Mouse (Mus musculus) liver, embryonic 14.5 days (tissue): ENCODE measurements at regions not wholly inside any gene's neighbourhood (a gene's known extent, or its start where the extent isn't known, plus 50 kb on each side); places are given as distances from the start of the nearest gene placed in this dataset.
A peak's percentile ranks its signal among the peaks of the same experiment; 100 is the strongest.

Source experiments
- ATAC-seq: fragments of 200-750 bp; cut with Nextera tagmentation; 2 replicates; pipeline ENCODE4 v1.8.0; 2017; ENCODE audit warnings: moderate number of reproducible peaks, mild to moderate bottlenecking, moderate library complexity; ENCODE audit not compliant: insufficient read depth
- DNase-seq, 3 experiments: peaks; one replicate each; pipeline ENCODE4 v3.0.0-alpha.2; 2012 to 2013; ENCODE audit warnings: low read depth in 3 of 3, low spot score in 3 of 3
- H3K27ac ChIP-seq: fragments of 300-500 bp; sonication (generic); 2 replicates; pipeline ENCODE4 v1.5.1; 2014; ENCODE audit warnings: moderate library complexity, mild to moderate bottlenecking, control low read depth, inconsistent platforms
- H3K27me3 ChIP-seq: fragments of 300-500 bp; sonication (generic); 2 replicates; pipeline ENCODE4 v1.6.1; 2014; ENCODE audit warnings: mild to moderate bottlenecking, low read length, moderate library complexity; ENCODE audit not compliant: control insufficient read depth, insufficient read depth
- H3K36me3 ChIP-seq: fragments of 300-500 bp; sonication (generic); replicated peaks from 2 replicates; pipeline ENCODE4 v1.6.1; 2014; ENCODE audit warnings: low read depth; ENCODE audit not compliant: control insufficient read depth, insufficient read depth
- H3K4me1 ChIP-seq, 2 experiments: fragments of 200-500 bp in 1 of 2; fragments of 300-500 bp in 1 of 2; sonication (generic) in 1 of 2; replicated peaks; 2 replicates each; pipeline ENCODE4 v1.6.1; 2012 to 2014; ENCODE audit warnings: antibody characterized with exemption in 1 of 2, inconsistent platforms in 1 of 2, low read length in 1 of 2; ENCODE audit not compliant: control insufficient read depth in 2 of 2, insufficient read depth in 2 of 2
- H3K4me2 ChIP-seq: fragments of 300-500 bp; sonication (generic); 2 replicates; pipeline ENCODE4 v1.6.1; 2014; ENCODE audit warnings: low read depth, mild to moderate bottlenecking, control low read depth, moderate library complexity
- H3K4me3 ChIP-seq, 2 experiments: fragments of 200-500 bp in 1 of 2; fragments of 300-500 bp in 1 of 2; sonication (generic) in 1 of 2; 2 replicates each; pipeline ENCODE4 v1.5.1; 2012 to 2014; ENCODE audit warnings: low read depth in 2 of 2, low read length in 2 of 2, mild to moderate bottlenecking in 2 of 2, control low read depth in 1 of 2, inconsistent platforms in 1 of 2, moderate library complexity in 1 of 2; ENCODE audit not compliant: insufficient read depth in 1 of 2
- H3K9ac ChIP-seq: fragments of 300-500 bp; sonication (generic); replicated peaks from 2 replicates; pipeline ENCODE4 v1.6.1; 2014; ENCODE audit warnings: mild to moderate bottlenecking, control low read depth, moderate library complexity
- H3K9me3 ChIP-seq: fragments of 300-500 bp; sonication (generic); 2 replicates; pipeline ENCODE4 v1.6.1; 2016; ENCODE audit warnings: low read length, mixed read lengths; ENCODE audit not compliant: control insufficient read depth
- CTCF ChIP-seq: IDR thresholded peaks from 2 replicates; pipeline ENCODE4 v1.5.1; 2016; ENCODE audit warnings: antibody characterized with exemption, low read depth, control low read depth
- EP300 ChIP-seq: IDR thresholded peaks from 2 replicates; pipeline ENCODE4 v1.6.1; 2016; ENCODE audit warnings: antibody characterized with exemption, low read depth
- WGBS: fragments of 180-500 bp; shearing (Covaris S2); extraction: QIAGEN DNeasy Blood & Tissue Kit; methylation state at CpG from one replicate; pipeline ENCODE4 v1.1.7; 2014; ENCODE audit not compliant: insufficient replicate concordance; 5-methylcytosine and 5-hydroxymethylcytosine counted together

GRCm38 (mm10) chr16:76442635-76443034 lies 69.0 kb upstream of the Nrip1 start:
- H3K27ac ChIP-seq: no peak overlapping the region
- H3K36me3 ChIP-seq: no peaks in the 10 kb centered on the region
- no peaks in the 10 kb centered on the region for H3K9me3 ChIP-seq
- no peaks in the 10 kb centered on the region for H3K27me3 ChIP-seq
- TF ChIP-seq CTCF: no peak
- TF ChIP-seq EP300: no peak
- no peak for ATAC-seq
- DNase-seq: no peak
- H3K4me3 ChIP-seq: no peak overlapping the region
- H3K4me1 ChIP-seq: peaks cover 8 to 12% of the 10 kb centered on the region in 2 experiments; a peak in 3 of 4 replicates
- 37% methylated on average over 2 of the region's 2 CpGs for WGBS
- H3K4me2 ChIP-seq: no peak overlapping the region
- no peak overlapping the region for H3K9ac ChIP-seq

GRCm38 (mm10) chr16:76441803-76442448 lies 68.3 kb upstream of the Nrip1 start:
- Histone ChIP-seq H3K4me2 (0 out of 2 replicates have a peak overlapping the region, but pooled peaks have one; percentile 5), H3K9me3 (no peaks in the 10 kb centered on the region), H3K4me1 (peaks cover 8 to 12% of the 10 kb centered on the region in 2 experiments; a peak in 3 of 4 replicates), H3K4me3 (no peak overlapping the region), H3K36me3 (no peaks in the 10 kb centered on the region), H3K9ac (no peak overlapping the region; the same call in 1 of the 2 replicates), H3K27me3 (no peaks in the 10 kb centered on the region), H3K27ac (no peak overlapping the region)
- peak; percentile 90 for ATAC-seq
- WGBS: 16% methylated on average over 5 of the region's 5 CpGs
- DNase-seq: peak in 2 of 3 experiments; percentile 12 to 19
- TF ChIP-seq EP300: no peak
- TF ChIP-seq CTCF: no peak

GRCm38 (mm10) chr16:76438093-76438883 lies 64.7 kb upstream of the Nrip1 start:
- Histone ChIP-seq H3K27me3 (no peaks in the 10 kb centered on the region), H3K4me3 (no peak overlapping the region), H3K4me2 (no peak overlapping the region), H3K27ac (no peak overlapping the region), H3K4me1 (peaks cover 7 to 8% of the 10 kb centered on the region in 2 experiments; a peak in 3 of 4 replicates), H3K36me3 (no peaks in the 10 kb centered on the region), H3K9ac (no peak overlapping the region), H3K9me3 (no peaks in the 10 kb centered on the region)
- DNase-seq: no peak
- ATAC-seq: no peak
- no peak for TF ChIP-seq EP300
- no peak for TF ChIP-seq CTCF
- 60% methylated on average over 3 of the region's 3 CpGs for WGBS

GRCm38 (mm10) chr16:76436290-76436689 lies 62.7 kb upstream of the Nrip1 start:
- DNase-seq: no peak
- Histone ChIP-seq H3K4me2 (no peak overlapping the region), H3K9ac (no peak overlapping the region), H3K9me3 (no peaks in the 10 kb centered on the region), H3K4me1 (no peaks in the 10 kb centered on the region; a peak in 1 of 4 replicates), H3K27me3 (no peaks in the 10 kb centered on the region), H3K36me3 (no peaks in the 10 kb centered on the region), H3K27ac (no peak overlapping the region), H3K4me3 (no peak overlapping the region)
- no peak for ATAC-seq
- WGBS: 73% methylated on average over 6 of the region's 6 CpGs
- TF ChIP-seq CTCF (no peak), EP300 (no peak)
